Mouse (Mus musculus): ENCODE results near the gene Ubash3b. TPM values are rescaled to one million over a fixed set of nuclear protein-coding genes. Genes with fewer than 3 reads are reported as not detected.
A peak's percentile ranks its signal among the peaks of the same experiment; 100 is the strongest.

The Ubash3b gene
- polyA plus RNA-seq, 1 experiment from 2014 or later, result 3.4 TPM

GRCm38 (mm10) chr9:41129273-41129672 is 32.2 kb downstream of the Ubash3b start:
- H3K4me3 ChIP-seq (ENCODE audit: low read length), result no peak overlapping the region
- no peaks in the 10 kb centered on the region for H3K4me1 ChIP-seq (ENCODE audit: control insufficient read depth, insufficient read depth, low read length)
- H3K9me3 ChIP-seq (ENCODE audit: control insufficient read depth, low read length), result no peaks in the 10 kb centered on the region
- 90% methylated on average over 3 of the region's 3 CpGs for WGBS
- no peak overlapping the region for H3K4me2 ChIP-seq (ENCODE audit: low read depth, low read length)
- H3K27ac ChIP-seq (ENCODE audit: low read length), result no peak overlapping the region
- H3K9ac ChIP-seq (ENCODE audit: low read depth, low read length), result no peak overlapping the region
- no peaks in the 10 kb centered on the region for H3K27me3 ChIP-seq (replicated peaks; ENCODE audit: control insufficient read depth, insufficient read depth, low read length)
- no peaks in the 10 kb centered on the region for H3K36me3 ChIP-seq (ENCODE audit: control insufficient read depth, insufficient read depth, low read length)
- no peak for ATAC-seq

GRCm38 (mm10) chr9:41126723-41127122 is 34.8 kb downstream of the Ubash3b start:
- Histone ChIP-seq H3K27ac (ENCODE audit: low read length) (no peak overlapping the region), H3K27me3 (replicated peaks; ENCODE audit: control insufficient read depth, insufficient read depth, low read length) (no peaks in the 10 kb centered on the region), H3K4me1 (ENCODE audit: control insufficient read depth, insufficient read depth, low read length) (no peaks in the 10 kb centered on the region), H3K4me3 (ENCODE audit: low read length) (no peak overlapping the region), H3K9me3 (ENCODE audit: control insufficient read depth, low read length) (no peaks in the 10 kb centered on the region), H3K9ac (ENCODE audit: low read depth, low read length) (no peak overlapping the region), H3K4me2 (ENCODE audit: low read depth, low read length) (no peak overlapping the region), H3K36me3 (ENCODE audit: control insufficient read depth, insufficient read depth, low read length) (no peaks in the 10 kb centered on the region)
- WGBS, result 76% methylated on average over 3 of the region's 3 CpGs
- no peak for ATAC-seq

GRCm38 (mm10) chr9:41124305-41124704 is 37.2 kb downstream of the Ubash3b start:
- no peak for ATAC-seq
- 94% methylated on average over 6 of the region's 6 CpGs for WGBS
- Histone ChIP-seq H3K4me2 (ENCODE audit: low read depth, low read length) (no peak overlapping the region), H3K4me3 (ENCODE audit: low read length) (no peak overlapping the region), H3K36me3 (ENCODE audit: control insufficient read depth, insufficient read depth, low read length) (no peaks in the 10 kb centered on the region), H3K9me3 (ENCODE audit: control insufficient read depth, low read length) (no peaks in the 10 kb centered on the region), H3K4me1 (ENCODE audit: control insufficient read depth, insufficient read depth, low read length) (no peaks in the 10 kb centered on the region), H3K9ac (ENCODE audit: low read depth, low read length) (no peak overlapping the region), H3K27ac (ENCODE audit: low read length) (no peak overlapping the region), H3K27me3 (replicated peaks; ENCODE audit: control insufficient read depth, insufficient read depth, low read length) (no peaks in the 10 kb centered on the region)

- no peaks in the 10 kb centered on the region for H3K27me3 ChIP-seq (replicated peaks; ENCODE audit: control insufficient read depth, insufficient read depth, low read length)
- H3K4me1 ChIP-seq (ENCODE audit: control insufficient read depth, insufficient read depth, low read length), result no peaks in the 10 kb centered on the region
- H3K4me2 ChIP-seq (ENCODE audit: low read depth, low read length), result no peak overlapping the region
- H3K4me3 ChIP-seq (ENCODE audit: low read length), result no peak overlapping the region
- no peak overlapping the region for H3K9ac ChIP-seq (ENCODE audit: low read depth, low read length)
- WGBS, result 71% methylated on average over 11 of the region's 11 CpGs
- no peaks in the 10 kb centered on the region for H3K36me3 ChIP-seq (ENCODE audit: control insufficient read depth, insufficient read depth, low read length)
- no peaks in the 10 kb centered on the region for H3K9me3 ChIP-seq (ENCODE audit: control insufficient read depth, low read length)
- H3K27ac ChIP-seq (ENCODE audit: low read length), result no peak overlapping the region
- no peak for ATAC-seq
These were observed 38.9 kb downstream of the Ubash3b start for GRCm38 (mm10) chr9:41122390-41123110.

GRCm38 (mm10) chr9:41121701-41122354 is 39.7 kb downstream of the Ubash3b start:
- Histone ChIP-seq H3K27me3 (replicated peaks; ENCODE audit: control insufficient read depth, insufficient read depth, low read length) (no peaks in the 10 kb centered on the region), H3K9ac (ENCODE audit: low read depth, low read length) (no peak overlapping the region), H3K36me3 (ENCODE audit: control insufficient read depth, insufficient read depth, low read length) (no peaks in the 10 kb centered on the region), H3K9me3 (ENCODE audit: control insufficient read depth, low read length) (no peaks in the 10 kb centered on the region), H3K4me3 (ENCODE audit: low read length) (no peak overlapping the region), H3K4me1 (ENCODE audit: control insufficient read depth, insufficient read depth, low read length) (no peaks in the 10 kb centered on the region), H3K27ac (ENCODE audit: low read length) (no peak overlapping the region), H3K4me2 (ENCODE audit: low read depth, low read length) (no peak overlapping the region)
- no peak for ATAC-seq
- 80% methylated on average over 6 of the region's 6 CpGs for WGBS

GRCm38 (mm10) chr9:41119958-41120357 is 41.5 kb downstream of the Ubash3b start:
- Histone ChIP-seq H3K4me2 (ENCODE audit: low read depth, low read length) (no peak overlapping the region), H3K36me3 (ENCODE audit: control insufficient read depth, insufficient read depth, low read length) (no peaks in the 10 kb centered on the region), H3K9ac (ENCODE audit: low read depth, low read length) (no peak overlapping the region), H3K4me1 (ENCODE audit: control insufficient read depth, insufficient read depth, low read length) (no peaks in the 10 kb centered on the region), H3K27ac (ENCODE audit: low read length) (no peak overlapping the region), H3K9me3 (ENCODE audit: control insufficient read depth, low read length) (no peaks in the 10 kb centered on the region), H3K27me3 (replicated peaks; ENCODE audit: control insufficient read depth, insufficient read depth, low read length) (no peaks in the 10 kb centered on the region), H3K4me3 (ENCODE audit: low read length) (no peak overlapping the region)
- no peak for ATAC-seq
- 74% methylated on average over 6 of the region's 6 CpGs for WGBS

GRCm38 (mm10) chr9:41118065-41118464 is 43.4 kb downstream of the Ubash3b start:
- ATAC-seq, result peak; percentile 46
- no peak overlapping the region for H3K4me3 ChIP-seq (ENCODE audit: low read length)
- no peak overlapping the region for H3K27ac ChIP-seq (ENCODE audit: low read length)
- H3K36me3 ChIP-seq (ENCODE audit: control insufficient read depth, insufficient read depth, low read length), result no peaks in the 10 kb centered on the region
- no peak overlapping the region for H3K4me2 ChIP-seq (ENCODE audit: low read depth, low read length)
- H3K9me3 ChIP-seq (ENCODE audit: control insufficient read depth, low read length), result no peaks in the 10 kb centered on the region
- no peaks in the 10 kb centered on the region for H3K27me3 ChIP-seq (replicated peaks; ENCODE audit: control insufficient read depth, insufficient read depth, low read length)
- no peaks in the 10 kb centered on the region for H3K4me1 ChIP-seq (ENCODE audit: control insufficient read depth, insufficient read depth, low read length)
- no peak overlapping the region for H3K9ac ChIP-seq (ENCODE audit: low read depth, low read length)
- 49% methylated on average over 7 of the region's 7 CpGs for WGBS

- 73% methylated on average over 12 of the region's 12 CpGs for WGBS
These were observed 45.4 kb downstream of the Ubash3b start for GRCm38 (mm10) chr9:41116126-41116525.

GRCm38 (mm10) chr9:41114367-41114766 is 47.1 kb downstream of the Ubash3b start:
- Histone ChIP-seq H3K36me3 (ENCODE audit: control insufficient read depth, insufficient read depth, low read length) (no peaks in the 10 kb centered on the region), H3K9ac (ENCODE audit: low read depth, low read length) (no peak overlapping the region), H3K27me3 (replicated peaks; ENCODE audit: control insufficient read depth, insufficient read depth, low read length) (no peaks in the 10 kb centered on the region), H3K4me1 (ENCODE audit: control insufficient read depth, insufficient read depth, low read length) (no peaks in the 10 kb centered on the region), H3K4me3 (ENCODE audit: low read length) (no peak overlapping the region), H3K4me2 (ENCODE audit: low read depth, low read length) (no peak overlapping the region), H3K9me3 (ENCODE audit: control insufficient read depth, low read length) (no peaks in the 10 kb centered on the region), H3K27ac (ENCODE audit: low read length) (no peak overlapping the region)
- 93% methylated on average over 9 of the region's 9 CpGs for WGBS
- no peak for ATAC-seq

More at GRCm38 (mm10) chr9:41116126-41116525, 45.4 kb downstream of the Ubash3b start:
- no peaks in the 10 kb centered on the region for H3K4me1 ChIP-seq (ENCODE audit: control insufficient read depth, insufficient read depth, low read length)
- no peak overlapping the region for H3K27ac ChIP-seq (ENCODE audit: low read length)
- H3K36me3 ChIP-seq (ENCODE audit: control insufficient read depth, insufficient read depth, low read length), result no peaks in the 10 kb centered on the region
- no peaks in the 10 kb centered on the region for H3K9me3 ChIP-seq (ENCODE audit: control insufficient read depth, low read length)
- no peak for ATAC-seq
- no peak overlapping the region for H3K4me3 ChIP-seq (ENCODE audit: low read length)
- no peak overlapping the region for H3K4me2 ChIP-seq (ENCODE audit: low read depth, low read length)
- H3K9ac ChIP-seq (ENCODE audit: low read depth, low read length), result no peak overlapping the region
- H3K27me3 ChIP-seq (replicated peaks; ENCODE audit: control insufficient read depth, insufficient read depth, low read length), result no peaks in the 10 kb centered on the region

Data from intestine, embryonic 16.5 days (tissue).